Mouse (Mus musculus): Measurements from ENCODE around the gene R3hcc1l. TPM values are rescaled to one million over a fixed set of nuclear protein-coding genes. Genes with fewer than 3 reads are reported as not detected.
A peak's percentile ranks its signal among the peaks of the same experiment; 100 is the strongest.

Gene R3hcc1l
- total RNA-seq, 1 experiment from 2014 or later: 28.6 TPM

DNA sequence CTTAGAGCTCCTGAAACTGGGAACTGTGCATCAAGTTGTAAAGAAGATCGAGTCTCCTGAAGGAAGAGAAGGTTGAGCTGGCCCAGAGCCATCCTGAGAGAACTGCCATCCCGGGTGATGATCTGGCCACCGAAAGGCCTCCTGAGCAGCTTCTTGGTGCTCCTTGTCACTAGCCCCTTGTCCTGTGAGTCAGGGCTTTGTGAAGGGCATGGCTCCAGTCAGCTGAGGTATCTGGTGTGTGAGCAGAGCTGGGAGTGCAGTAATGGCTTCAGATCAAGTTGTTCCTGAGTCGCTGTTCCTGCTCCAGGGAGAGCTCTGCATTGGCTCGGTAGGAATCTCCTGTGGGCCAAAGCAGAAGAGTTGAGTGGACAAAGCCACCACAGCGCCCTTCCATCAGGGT, 76.5 kb downstream of the R3hcc1l start:
- no peak for ATAC-seq (replicated peaks; ENCODE audit: low read depth, poor library complexity, severe bottlenecking)

DNA sequence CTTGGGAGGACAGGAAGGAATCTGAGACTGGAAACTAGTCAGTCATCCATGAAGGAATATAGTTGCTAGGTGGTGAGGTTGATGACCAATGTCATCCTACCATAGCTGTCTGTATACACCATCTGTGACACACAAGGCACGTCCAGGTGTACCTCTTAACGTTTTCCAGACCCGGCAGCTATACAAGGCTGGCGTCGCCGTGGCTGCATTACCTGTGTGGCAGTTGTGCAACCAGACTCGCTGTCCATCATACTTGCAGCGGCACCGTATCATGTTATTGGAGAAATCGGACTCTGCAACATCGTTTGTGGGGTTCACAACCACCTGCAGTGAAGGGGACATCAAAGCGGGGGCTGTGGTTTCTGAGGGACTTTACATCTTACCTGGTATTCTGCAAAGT, 78.7 kb downstream of the R3hcc1l start:
- no peak for ATAC-seq (replicated peaks; ENCODE audit: low read depth, poor library complexity, severe bottlenecking)

DNA sequence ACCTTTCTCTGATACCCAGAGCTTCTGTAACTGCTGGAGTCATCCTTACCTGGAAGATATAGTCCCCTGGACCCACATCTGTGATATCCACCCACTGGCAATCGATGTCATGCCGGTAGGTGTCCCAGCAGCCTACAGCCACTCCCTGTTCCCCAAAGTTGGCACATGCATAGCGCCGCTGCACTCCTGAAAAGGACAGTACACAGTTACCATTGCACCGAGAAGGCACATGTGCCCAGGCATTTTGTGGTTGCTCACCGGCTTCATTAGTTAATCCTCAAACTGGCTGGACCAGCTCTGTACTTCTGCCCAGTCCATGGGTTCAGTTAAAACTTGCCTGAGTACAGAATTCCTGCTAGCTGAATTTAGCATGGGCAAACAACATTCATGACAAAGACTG, 79.3 kb downstream of the R3hcc1l start:
- no peak for ATAC-seq (replicated peaks; ENCODE audit: low read depth, poor library complexity, severe bottlenecking)

DNA sequence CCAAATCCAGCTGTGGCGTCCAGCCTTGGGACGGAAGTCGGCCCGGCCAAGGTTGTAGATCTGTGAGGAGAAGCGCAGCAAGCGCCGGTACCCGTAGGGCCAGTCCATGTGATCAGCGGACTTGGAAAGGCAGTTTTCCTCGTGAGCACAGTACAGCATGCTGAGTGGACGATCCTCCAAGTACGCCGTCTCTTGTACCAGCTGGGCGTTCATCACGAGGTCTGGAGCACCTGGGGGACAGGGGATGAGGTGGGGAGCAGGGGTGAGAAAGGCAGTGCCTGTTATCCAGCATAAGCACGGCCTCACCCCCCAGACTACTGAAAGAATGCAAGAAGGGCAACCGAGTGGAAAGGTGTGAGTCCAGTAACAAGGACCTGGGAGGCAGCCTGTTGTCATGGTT, 81.3 kb downstream of the R3hcc1l start:
- ATAC-seq (replicated peaks; ENCODE audit: low read depth, poor library complexity, severe bottlenecking): no peak

DNA sequence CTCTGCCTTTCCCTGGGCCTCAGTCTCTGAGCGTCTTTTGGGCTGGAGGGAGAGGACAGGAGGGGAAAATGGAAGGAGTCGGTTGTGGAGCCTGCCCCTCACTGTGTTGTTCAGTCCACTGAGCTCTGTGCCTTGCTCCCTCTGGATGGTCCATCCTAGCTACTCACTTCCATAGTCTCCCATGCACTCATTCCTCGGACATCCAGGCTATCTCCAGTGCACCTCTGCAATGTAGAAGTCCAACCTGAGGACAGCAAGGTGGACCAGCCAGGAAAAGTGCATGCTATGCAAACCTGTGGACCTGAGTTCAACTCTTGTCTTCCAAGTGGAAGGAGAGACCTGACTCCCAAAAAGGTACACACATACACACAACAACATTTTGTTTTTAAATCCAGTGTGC, 82.0 kb downstream of the R3hcc1l start:
- ATAC-seq (replicated peaks; ENCODE audit: low read depth, poor library complexity, severe bottlenecking): no peak

DNA sequence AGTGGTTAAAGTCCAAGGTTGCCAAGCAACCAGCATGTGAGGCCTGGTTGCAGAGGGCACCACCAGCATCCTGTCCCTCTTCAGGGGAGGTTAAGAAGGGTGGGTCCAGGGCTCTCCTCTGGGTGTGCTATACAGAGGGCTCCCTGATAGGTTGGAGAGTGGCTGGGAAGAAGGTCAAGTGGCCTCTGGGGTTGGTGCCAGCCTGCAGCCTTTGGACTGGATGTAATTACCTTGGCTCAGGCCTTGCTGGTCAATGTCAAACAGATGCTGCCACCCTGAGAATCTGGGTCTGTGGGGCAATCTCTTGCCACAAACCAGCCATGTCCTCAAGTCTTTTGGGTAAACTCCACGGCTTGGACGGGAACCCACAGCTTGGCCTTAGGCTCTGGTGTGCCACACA, 82.9 kb downstream of the R3hcc1l start:
- no peak for ATAC-seq (replicated peaks; ENCODE audit: low read depth, poor library complexity, severe bottlenecking)

DNA sequence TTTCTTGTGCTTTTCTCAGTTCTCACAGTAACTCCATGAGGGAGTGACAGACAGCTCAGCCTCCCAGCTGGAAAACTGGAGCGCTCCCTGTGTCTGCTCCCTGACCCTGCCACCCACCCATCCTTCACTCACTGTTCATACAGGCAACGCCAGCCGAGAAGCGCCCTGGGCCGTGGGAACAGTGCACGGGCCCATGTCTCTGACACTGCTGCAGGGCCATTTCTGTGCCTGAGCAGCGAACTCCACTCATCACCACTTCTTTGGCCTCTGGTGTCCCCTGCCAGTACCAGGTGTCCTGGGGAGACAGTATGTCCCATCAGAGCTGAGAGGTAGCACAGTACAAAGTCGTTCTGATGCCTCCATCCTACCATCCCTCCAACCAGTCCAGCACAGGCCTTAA, 83.5 kb downstream of the R3hcc1l start:
- ATAC-seq (replicated peaks; ENCODE audit: low read depth, poor library complexity, severe bottlenecking): no peak

DNA sequence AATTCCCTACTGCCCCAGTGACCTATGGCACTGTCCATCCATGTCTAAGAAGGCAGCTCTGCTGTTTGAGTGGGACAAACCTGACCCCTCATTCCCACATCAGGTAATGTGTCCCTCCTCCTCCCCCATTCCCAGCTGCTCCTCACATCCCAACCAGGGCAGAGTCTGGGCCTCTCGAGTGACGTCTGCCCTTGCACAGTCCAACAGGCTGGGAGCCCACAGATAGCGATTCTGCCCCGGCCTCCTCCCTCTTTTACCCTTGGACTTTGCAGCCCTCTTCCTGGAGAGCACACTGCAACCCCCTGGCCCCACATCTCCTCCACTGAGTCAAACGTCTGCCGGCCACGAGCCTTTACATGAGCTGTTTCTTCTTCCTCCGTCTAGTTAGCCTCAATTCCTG, 84.0 kb downstream of the R3hcc1l start:
- ATAC-seq (replicated peaks; ENCODE audit: low read depth, poor library complexity, severe bottlenecking): no peak

DNA sequence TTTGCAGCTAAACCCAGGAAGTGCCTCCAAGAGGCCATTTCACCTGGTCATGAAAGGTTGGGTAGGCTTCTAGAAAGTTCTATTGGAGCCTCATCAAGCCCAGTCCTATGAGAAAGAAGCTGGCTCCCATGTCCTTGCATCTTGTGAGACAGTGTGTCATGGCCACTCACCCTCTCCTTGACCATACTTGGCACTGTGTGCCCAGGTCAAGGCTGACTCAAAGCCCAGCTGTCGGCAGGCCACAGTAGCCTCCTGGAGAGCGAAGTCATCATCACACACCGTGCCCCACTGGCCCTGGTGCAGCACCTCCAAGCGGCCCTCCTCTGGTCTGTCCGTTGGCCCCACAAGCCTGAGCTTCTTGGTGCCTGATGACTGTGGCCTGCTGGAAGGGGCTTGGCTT, 89.5 kb downstream of the R3hcc1l start:
- ATAC-seq (replicated peaks; ENCODE audit: low read depth, poor library complexity, severe bottlenecking): no peak

DNA sequence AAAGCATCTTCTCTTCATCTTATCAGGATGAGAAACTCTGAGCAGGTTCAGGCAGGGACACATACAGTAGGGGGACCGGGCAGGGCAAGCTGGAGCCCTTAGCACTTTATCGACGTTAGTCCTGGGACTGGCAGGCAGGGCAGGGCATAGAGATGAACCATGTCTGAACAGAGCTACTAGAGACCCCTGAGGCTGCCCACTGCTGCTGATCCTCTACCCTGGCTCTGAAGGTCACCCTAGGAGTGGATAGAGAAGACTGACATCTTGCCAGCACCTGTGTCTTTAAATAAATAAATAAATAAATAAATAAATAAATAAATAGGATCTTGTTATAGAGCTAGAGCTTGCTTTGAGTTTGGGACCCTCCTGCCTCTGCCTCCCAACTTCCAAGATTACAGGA, 91.2 kb downstream of the R3hcc1l start:
- no peak for ATAC-seq (replicated peaks; ENCODE audit: low read depth, poor library complexity, severe bottlenecking)

DNA sequence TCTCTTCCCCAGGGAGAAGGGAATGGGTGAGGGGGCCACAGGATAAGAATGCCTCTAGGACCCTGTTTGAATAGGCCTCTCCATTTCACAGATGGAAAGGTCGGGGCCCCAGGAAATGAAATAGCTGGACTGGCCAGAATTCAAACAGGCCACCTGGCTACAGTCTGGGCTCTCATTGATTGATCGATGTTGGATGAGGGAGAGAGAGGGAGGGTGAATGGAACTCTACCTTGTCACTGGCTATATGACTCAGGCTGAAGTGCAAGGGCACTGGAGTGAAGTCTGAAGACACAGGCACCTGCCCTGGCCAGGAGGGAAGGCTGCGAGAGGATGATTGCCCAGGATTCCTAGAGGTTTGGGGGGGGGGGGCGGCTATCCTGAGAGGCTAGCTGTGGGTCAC, 93.2 kb downstream of the R3hcc1l start:
- no peak for ATAC-seq (replicated peaks; ENCODE audit: low read depth, poor library complexity, severe bottlenecking)

DNA sequence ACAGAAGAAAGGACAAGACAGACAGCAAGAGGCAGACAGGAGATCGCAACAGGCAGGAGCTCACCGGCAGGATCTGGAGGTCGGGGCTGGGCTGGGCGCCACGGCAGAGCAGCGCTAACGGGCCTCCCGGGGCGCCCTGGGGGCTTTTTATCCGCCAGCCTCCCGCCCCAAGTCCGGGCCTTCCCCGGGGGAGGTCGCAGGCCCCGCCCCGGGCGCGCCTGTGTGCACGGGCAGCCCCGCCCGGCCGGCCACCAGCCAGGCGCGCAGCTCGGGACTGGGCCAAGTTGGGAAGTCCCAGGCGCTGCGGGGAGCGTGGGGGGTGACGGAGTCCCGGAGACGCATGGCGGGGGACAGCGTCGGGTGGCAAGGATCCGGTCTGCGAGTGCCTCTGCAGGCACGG, 94.1 kb downstream of the R3hcc1l start, which contains the start of gene Loxl4:
Loxl4 (minus strand) TSS at position 160 of the 400 bp plus-strand sequence.
- ATAC-seq (replicated peaks; ENCODE audit: low read depth, poor library complexity, severe bottlenecking): peak; percentile 45; the same call in 1 of the 2 replicates

DNA sequence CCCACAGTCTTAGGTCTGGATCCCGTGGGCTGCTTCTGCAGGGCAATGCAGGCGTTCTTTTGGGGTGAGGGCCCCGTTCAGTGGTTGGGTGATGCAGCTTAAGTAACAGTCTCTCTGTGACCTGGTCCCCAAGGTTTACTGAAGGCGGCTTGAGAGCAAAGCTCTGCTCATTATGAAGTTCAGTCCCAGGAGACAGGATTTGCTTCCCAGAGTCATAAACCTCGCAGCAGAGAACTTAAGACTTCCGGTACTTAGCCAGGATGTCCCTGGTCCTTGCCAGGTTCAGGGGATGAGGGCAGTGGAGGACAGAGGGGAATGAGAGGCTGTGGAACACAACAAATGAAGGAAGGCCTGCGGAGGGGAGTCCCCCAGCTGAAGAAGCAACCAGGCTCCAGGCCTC, 94.6 kb downstream of the R3hcc1l start:
- ATAC-seq (replicated peaks; ENCODE audit: low read depth, poor library complexity, severe bottlenecking): no peak

DNA sequence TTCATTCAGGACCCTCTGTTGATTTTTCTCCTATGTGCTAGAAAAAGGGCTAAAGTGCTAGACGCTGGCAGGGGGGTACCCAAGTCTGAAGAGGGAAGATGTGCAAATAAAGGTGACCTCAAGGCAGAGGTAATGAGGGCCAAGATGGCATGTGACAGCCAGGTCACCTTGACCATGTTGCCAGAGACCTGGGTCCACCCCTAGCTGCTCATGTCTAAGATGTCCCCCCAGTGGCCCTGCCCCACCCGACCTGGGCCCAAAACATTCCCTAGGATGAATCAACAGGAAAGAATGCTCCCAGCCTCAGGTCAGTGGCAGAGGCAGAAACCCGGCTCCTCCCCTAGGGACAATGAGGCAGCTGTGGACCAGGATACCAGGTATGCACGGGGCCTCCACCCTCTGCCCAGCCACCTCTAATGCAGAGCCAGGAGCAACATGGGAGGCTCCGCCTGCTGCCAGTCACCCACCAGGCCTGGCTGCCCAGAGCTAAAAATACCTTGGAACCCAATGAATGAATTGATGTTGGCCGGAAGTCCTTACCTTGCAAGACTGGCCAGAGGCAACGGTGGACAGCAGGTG, 95.2 kb downstream of the R3hcc1l start:
- no peak for ATAC-seq (replicated peaks; ENCODE audit: low read depth, poor library complexity, severe bottlenecking)

DNA sequence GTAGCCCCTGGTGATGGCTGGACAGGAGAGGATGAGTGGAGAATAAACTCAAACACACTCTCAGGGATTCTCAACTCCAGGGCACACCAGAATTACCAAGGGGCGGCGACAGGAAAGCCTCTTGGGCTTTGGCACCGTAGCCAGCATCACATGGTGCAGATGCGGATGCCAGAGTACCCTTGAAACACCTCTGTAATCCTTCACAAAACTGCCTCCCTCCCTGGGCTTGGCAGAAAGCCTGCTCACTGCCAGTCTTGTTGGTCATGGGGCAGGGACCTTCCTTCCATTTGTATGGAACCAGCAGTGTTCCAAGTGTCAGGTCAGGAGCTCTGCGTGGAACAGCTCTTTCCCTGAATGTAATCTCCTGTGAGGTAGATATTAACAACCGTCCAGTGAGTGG, 109.5 kb downstream of the R3hcc1l start:
- ATAC-seq (replicated peaks; ENCODE audit: low read depth, poor library complexity, severe bottlenecking): no peak

DNA sequence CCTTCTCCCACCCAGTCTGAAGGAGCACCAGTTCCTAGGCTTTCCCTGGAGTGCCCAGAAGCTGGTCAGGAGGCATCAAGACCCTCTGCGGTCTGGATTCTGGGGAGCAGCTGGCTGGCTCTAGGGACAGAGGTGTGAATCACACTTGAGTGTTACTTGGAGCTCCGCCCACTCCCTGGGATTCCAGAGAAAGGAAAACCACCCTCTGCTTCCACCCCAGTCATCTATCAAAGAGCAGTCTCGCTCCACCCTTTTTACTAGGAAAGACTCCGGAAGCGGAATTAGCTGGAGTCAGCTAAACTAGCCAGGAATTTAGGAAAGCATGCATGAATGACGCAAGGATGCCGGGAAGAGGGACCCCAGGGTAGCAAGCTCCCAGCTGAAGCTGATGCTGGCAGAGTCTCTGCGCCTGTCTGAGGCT, 113.0 kb downstream of the R3hcc1l start:
- ATAC-seq (replicated peaks; ENCODE audit: low read depth, poor library complexity, severe bottlenecking): no peak

DNA sequence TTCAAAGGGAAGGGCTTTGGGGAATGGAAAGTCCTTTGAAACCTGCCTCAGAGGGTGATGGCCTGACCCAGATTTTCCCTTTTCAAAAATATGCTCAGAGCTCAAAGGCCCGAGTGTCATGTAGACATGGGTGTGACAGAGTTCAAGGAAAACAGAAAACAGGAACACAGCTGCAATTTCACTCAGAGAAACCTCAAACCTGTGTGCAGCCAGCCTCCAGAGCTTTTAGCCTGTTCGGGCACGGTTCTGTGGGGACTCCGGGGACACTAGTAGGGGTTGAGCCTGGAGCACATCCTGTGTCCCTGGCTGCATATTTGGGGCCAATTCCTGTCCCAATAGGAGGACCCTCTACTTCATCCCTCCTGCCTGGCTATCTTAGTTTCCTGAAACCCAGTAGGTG, 113.7 kb downstream of the R3hcc1l start:
- ATAC-seq (replicated peaks; ENCODE audit: low read depth, poor library complexity, severe bottlenecking): no peak

DNA sequence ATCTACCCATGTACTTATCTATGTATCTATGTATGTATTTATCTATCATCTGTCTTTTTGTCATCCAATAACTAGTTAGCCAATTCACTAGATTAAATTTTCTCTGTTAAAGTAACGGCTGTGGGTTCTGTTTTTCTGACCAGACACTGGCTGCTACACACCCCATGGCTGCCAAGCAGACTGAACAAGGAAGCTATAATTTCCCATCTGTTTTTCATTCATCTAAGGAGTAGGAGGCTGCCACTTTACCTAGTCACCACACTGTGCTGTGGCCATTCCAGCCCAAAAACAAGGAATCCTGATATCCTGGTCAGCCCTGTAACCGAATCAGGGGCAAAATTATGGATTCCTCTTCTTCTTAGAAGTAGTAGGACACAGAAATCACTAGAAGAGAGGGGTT, 115.1 kb downstream of the R3hcc1l start:
- no peak for ATAC-seq (replicated peaks; ENCODE audit: low read depth, poor library complexity, severe bottlenecking)

DNA sequence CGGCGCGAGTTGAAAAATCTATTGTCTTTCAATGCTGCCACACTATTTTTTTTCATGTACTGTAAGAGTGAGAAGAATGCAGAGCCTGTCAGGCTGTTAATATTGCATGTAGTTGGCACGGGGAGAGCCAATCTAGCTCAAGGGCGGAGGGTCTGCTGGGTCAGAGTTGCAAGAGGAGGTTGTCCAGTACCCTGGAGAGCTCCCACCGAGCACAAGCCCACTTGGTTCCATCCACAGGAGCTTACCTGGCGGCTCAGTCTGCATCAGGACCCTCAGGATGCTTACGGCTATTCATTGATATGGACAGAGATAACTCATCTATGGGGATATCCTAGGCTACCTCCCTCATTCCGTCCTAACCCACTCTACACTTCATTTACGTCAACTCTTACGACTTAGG, 118.1 kb downstream of the R3hcc1l start:
- no peak for ATAC-seq (replicated peaks; ENCODE audit: low read depth, poor library complexity, severe bottlenecking)

DNA sequence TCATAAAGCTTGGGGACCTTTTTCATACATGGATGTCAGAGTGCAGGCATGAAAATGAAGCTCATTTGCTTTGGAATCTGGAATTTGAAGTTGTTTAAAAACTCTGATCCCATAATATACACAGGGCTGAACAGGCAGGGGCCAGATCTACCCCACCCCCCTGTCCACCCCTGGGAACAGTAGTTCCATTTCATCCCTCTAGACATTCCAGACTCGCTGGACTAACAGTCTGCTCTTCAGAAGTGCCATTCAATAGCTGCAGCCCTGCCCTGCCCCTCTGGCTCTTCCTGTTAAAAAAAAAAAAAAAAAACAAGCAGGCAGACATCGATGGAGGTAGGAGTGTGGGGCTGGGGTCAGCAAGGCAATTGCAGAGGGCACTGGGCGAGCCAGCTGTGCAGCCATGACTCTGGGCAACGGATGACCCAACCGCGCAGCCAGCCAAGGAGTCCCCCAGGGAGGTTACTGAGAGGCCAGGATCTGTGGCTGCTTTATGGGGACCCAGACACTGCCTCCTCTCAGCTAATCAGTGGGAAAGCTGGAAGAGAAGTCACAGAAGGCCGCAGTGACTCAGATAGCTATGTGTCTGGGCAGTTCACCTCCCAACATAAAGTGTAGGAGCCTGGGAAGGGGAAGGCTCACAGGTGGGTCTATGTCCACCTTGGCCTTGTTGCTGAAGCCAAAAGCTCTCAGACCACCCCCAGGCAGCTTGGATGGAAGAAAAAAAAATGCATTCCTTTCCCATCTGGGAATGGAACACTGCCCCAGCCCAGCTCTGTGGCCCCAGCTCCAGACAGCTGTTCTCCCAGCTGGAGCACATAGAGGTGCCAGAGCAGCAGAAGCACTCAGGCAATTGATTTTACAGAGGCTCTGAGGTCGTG, 120.3 kb downstream of the R3hcc1l start:
- no peak for ATAC-seq (replicated peaks; ENCODE audit: low read depth, poor library complexity, severe bottlenecking)

DNA sequence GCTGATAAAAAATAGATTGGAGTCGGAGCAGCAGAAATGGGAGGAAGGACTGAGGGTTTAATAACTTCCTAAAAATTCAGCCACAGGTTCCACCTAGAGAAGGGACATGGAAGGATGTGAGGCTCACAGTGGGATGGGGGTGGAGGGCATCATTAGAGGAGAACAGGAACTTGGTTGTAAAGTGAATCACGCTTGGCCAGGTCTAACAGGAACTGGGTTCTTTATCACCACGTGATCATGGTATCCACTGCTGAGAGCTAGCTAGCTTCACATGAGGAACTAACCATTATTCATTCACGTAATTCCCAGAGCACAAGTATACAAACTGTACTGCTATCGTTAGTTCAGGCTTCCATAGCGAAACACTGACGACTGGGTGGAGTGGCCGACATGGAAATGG, 121.0 kb downstream of the R3hcc1l start:
- ATAC-seq (replicated peaks; ENCODE audit: low read depth, poor library complexity, severe bottlenecking): peak; percentile 77

DNA sequence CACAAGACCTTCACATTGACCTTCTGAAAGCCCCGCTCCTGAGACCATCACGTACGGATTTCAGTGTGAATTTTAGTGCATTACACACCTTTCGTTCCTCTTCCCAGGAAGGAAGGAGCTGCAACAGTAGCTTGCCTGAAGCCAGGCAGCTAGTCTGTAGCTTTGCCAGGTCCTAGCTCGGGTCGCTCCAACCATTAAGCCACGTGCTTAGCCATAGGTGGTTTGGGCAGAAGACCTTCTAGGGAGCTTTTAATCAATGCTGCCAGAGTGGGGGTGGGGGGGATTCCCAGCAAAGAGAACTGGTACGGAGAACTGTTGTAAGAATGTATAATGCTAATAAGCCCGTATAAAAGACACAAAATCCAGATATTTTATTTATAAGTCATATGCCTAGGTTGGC, 121.7 kb downstream of the R3hcc1l start:
- ATAC-seq (replicated peaks; ENCODE audit: low read depth, poor library complexity, severe bottlenecking): no peak
